Mouse (Mus musculus) stomach, postnatal 0 days (tissue): ENCODE measurements around the gene C1qtnf1. TPM values are rescaled to one million over a fixed set of nuclear protein-coding genes. Genes with fewer than 3 reads are reported as not detected.

Experiments
- ATAC-seq: fragments of 200-750 bp; cut with Nextera tagmentation; 2 replicates; pipeline ENCODE4 v1.8.0; 2017; ENCODE audit not compliant: low FRiP score, low TSS enrichment
- DNase-seq: peaks from one replicate; pipeline ENCODE4 v3.0.0-alpha.2; 2016; ENCODE audit warnings: low spot score
- H3K27ac ChIP-seq: fragments of 300-500 bp; sonication (generic); replicated peaks from 2 replicates; pipeline ENCODE4 v1.5.1; 2014; ENCODE audit warnings: mild to moderate bottlenecking, control low read depth
- H3K27me3 ChIP-seq: fragments of 300-500 bp; sonication (generic); 2 replicates; pipeline ENCODE4 v1.6.1; 2014; ENCODE audit warnings: low read length; ENCODE audit not compliant: control insufficient read depth, insufficient read depth
- H3K36me3 ChIP-seq: fragments of 300-500 bp; sonication (generic); 2 replicates; pipeline ENCODE4 v1.6.1; 2014; ENCODE audit warnings: low read length, mixed read lengths; ENCODE audit not compliant: control insufficient read depth, insufficient read depth
- H3K4me1 ChIP-seq: fragments of 300-500 bp; sonication (generic); replicated peaks from 2 replicates; pipeline ENCODE4 v1.6.1; 2014; ENCODE audit warnings: antibody characterized with exemption; ENCODE audit not compliant: control insufficient read depth, insufficient read depth
- H3K4me2 ChIP-seq: fragments of 300-500 bp; sonication (generic); replicated peaks from 2 replicates; pipeline ENCODE4 v1.6.1; 2014; ENCODE audit warnings: low read depth, mild to moderate bottlenecking, control low read depth, moderate library complexity
- H3K4me3 ChIP-seq: fragments of 300-500 bp; sonication (generic); 2 replicates; pipeline ENCODE4 v1.5.1; 2014; ENCODE audit warnings: low read depth, low read length, control low read depth
- H3K9ac ChIP-seq: fragments of 300-500 bp; sonication (generic); 2 replicates; pipeline ENCODE4 v1.6.1; 2014; ENCODE audit warnings: mild to moderate bottlenecking, low read length, control low read depth, mixed read lengths
- H3K9me3 ChIP-seq: fragments of 300-500 bp; sonication (generic); 2 replicates; pipeline ENCODE4 v1.6.1; 2016; ENCODE audit warnings: low read length; ENCODE audit not compliant: control insufficient read depth
- CTCF ChIP-seq: IDR thresholded peaks from 2 replicates; pipeline ENCODE4 v1.5.1; 2016; ENCODE audit warnings: antibody characterized with exemption, low read depth, mild to moderate bottlenecking, moderate library complexity
- EP300 ChIP-seq: optimal IDR thresholded peaks from 2 replicates; pipeline ENCODE3; 2016; ENCODE audit warnings: antibody characterized with exemption
- WGBS: fragments of 180-500 bp; shearing (Covaris S2); extraction: QIAGEN DNeasy Blood & Tissue Kit; methylation state at CpG from one replicate; pipeline ENCODE4 v1.1.7; 2014; 5-methylcytosine and 5-hydroxymethylcytosine counted together
- polyA plus RNA-seq: library from polyadenylated mRNA; unstranded; fragments of >200 nt; fragmentation: Nextera tagmentation; extraction: Ambion mirVana; gene quantifications from 2 replicates; pipeline ENCODE4 v1.2.1, GENCODE M21; 2015

Gene C1qtnf1
- polyA plus RNA-seq, 1 experiment from 2014 or later: 9.0 TPM

DNA sequence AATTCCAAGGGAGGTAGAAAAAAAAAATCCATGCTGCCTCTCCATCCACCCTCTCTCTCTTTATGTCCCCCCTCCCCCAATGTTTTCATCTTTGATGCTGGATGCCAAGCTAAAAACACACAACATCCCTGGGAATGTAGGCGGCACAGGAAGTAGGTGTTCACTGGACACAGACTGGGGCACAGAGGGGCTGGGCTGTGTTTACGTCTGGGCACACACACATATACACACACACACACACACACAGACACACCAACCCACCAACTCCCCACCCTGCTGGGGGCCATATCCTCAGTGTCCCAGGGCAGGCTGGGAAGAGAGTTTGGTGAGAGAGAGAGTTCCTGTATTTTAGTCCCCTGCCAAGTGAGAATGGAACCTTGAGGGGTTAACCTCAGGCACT lies 65.5 kb downstream of the C1qtnf1 start:
- Histone ChIP-seq H3K27ac (no peak overlapping the region), H3K4me1 (no peaks in the 10 kb centered on the region), H3K4me2 (no peak overlapping the region), H3K27me3 (no peaks in the 10 kb centered on the region), H3K36me3 (no peaks in the 10 kb centered on the region), H3K9ac (no peak overlapping the region), H3K9me3 (no peaks in the 10 kb centered on the region), H3K4me3 (no peak overlapping the region)
- 57% methylated on average over 2 of the region's 2 CpGs for WGBS
- ATAC-seq (no peak), DNase-seq (no peak)
- TF ChIP-seq CTCF (no peak), EP300 (no peak)

DNA sequence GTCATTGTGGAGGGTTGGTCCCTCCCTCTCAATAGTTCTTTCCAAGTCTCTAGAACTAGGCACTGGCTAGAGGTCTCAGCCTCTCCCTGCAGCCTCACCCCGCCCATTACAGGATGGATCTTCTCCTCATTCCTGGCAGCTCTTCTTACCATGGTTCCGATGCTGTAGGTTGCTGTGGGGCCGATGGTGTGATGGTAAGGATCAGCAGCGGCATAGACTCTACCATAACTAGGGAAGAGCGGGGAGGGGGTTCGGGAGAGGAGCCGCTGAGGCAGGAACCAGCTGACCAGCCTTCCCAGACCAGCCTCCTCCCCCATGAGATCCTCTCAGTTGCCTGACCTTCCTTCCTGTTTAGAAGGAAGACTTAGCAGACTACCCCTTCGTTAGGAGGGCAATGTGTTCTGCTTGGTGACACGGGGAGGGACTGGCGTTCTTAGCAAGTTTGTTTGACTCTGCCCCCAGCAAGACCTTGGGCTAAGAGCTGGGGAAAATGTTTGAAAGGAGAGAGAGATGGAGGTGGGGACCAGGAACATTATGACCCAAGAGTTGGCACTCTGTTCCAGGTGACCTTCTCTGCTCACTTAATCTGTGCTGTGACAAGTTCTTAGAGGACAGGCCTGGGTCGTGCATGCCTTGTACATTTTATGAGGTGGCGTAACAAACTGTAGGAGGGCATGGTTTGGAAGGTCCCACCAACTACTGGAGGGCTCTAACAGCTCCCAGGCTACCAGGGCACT lies 66.2 kb downstream of the C1qtnf1 start:
- ATAC-seq (no peak), DNase-seq (no peak)
- Histone ChIP-seq H3K27ac (no peak overlapping the region), H3K4me1 (no peaks in the 10 kb centered on the region), H3K4me2 (no peak overlapping the region), H3K9me3 (no peaks in the 10 kb centered on the region), H3K27me3 (no peaks in the 10 kb centered on the region), H3K4me3 (no peak overlapping the region), H3K36me3 (no peaks in the 10 kb centered on the region), H3K9ac (no peak overlapping the region)
- TF ChIP-seq EP300: no peak
- 77% methylated on average over 12 of the region's 12 CpGs for WGBS

DNA sequence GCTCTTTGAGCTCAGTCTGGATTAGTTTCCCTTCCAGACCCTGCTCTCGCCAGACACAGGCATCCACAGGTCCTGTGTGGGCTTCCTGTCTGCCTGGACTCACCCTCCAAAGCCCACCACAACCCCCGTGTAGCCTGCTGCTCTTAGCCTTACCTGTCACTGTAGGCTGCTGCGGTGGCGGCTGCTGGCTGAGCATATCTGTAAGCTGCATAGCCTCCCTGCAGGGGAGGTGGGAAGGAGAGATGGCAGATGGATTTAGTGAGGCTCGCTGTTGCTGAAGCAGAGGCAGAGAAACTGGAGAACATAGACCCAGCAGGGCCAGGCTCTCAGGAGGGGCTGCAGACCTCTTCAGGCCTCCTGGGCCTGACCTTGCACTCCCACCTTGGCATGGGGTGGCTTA lies 67.1 kb downstream of the C1qtnf1 start:
- no peak for ATAC-seq
- WGBS: 49% methylated on average over 5 of the region's 5 CpGs
- H3K27me3 ChIP-seq: no peaks in the 10 kb centered on the region

DNA sequence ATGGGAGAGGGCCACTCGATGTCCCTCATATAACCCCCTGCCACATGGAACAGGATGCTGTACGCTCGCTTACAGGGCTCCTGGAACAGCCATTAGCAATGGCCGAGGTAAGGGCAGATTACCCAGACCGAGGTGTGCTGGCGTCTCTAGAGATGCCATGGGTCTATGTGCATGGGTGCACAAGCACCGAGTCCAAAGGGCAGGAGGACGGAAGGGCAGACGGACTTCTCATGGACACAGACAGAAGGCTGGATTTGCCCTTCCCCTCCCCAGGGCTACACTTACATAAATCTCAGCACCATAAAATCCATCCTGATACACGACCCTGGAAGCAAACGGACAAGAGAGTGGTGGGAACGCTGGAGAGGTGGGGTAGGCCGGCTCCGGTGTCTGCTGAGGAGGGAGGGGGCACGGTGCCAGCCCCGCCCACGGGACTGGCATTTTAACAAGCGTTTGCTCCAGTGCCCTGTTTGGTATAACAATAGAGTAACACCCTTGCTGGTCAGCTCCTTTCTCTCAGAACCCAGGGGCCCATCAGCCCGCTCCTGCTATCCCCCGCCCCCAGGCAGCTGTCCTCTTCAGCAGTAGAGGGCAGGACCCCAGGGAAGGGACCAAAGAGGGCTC lies 68.2 kb downstream of the C1qtnf1 start:
- Histone ChIP-seq H3K4me3 (no peak overlapping the region), H3K4me2 (no peak overlapping the region), H3K9me3 (no peaks in the 10 kb centered on the region), H3K4me1 (no peaks in the 10 kb centered on the region), H3K36me3 (no peaks in the 10 kb centered on the region), H3K27me3 (no peaks in the 10 kb centered on the region), H3K27ac (no peak overlapping the region), H3K9ac (no peak overlapping the region)
- TF ChIP-seq EP300 (no peak), CTCF (no peak)
- ATAC-seq: no peak
- no peak for DNase-seq
- WGBS: 60% methylated on average over 20 of the region's 20 CpGs

More for the DNA sequence above, 67.1 kb downstream of the C1qtnf1 start:
- Histone ChIP-seq H3K36me3 (no peaks in the 10 kb centered on the region), H3K4me2 (no peak overlapping the region), H3K4me1 (no peaks in the 10 kb centered on the region), H3K4me3 (no peak overlapping the region), H3K9ac (no peak overlapping the region), H3K9me3 (no peaks in the 10 kb centered on the region), H3K27ac (no peak overlapping the region)
- no peak for DNase-seq
- no peak for TF ChIP-seq CTCF
- no peak for TF ChIP-seq EP300

Other genes starting within 250 kb of the C1qtnf1 start
- gene Cyth1, start 179.6 kb upstream of the C1qtnf1 start, polyA plus RNA-seq: 13.1 and 13.3 TPM in 2 replicates
- 8.1 and 8.9 TPM in 2 replicates for gene Usp36, start 138.0 kb upstream of the C1qtnf1 start, polyA plus RNA-seq
- gene Cep295nl, start 85.7 kb upstream of the C1qtnf1 start, polyA plus RNA-seq: 0.51 and 0.53 TPM in 2 replicates
- gene Timp2, start 72.5 kb upstream of the C1qtnf1 start, polyA plus RNA-seq: 72.7 and 77.2 TPM in 2 replicates
- 142 and 144 TPM in 2 replicates for gene Lgals3bp, start 26.1 kb upstream of the C1qtnf1 start, polyA plus RNA-seq
- gene Cant1, start 9.1 kb upstream of the C1qtnf1 start, polyA plus RNA-seq: 32.3 and 33.9 TPM in 2 replicates
- 12.6 and 13.7 TPM in 2 replicates for gene Engase, start 48.6 kb downstream of the C1qtnf1 start, polyA plus RNA-seq